Mouse (Mus musculus): ENCODE results near the gene Sytl3.

DNA sequence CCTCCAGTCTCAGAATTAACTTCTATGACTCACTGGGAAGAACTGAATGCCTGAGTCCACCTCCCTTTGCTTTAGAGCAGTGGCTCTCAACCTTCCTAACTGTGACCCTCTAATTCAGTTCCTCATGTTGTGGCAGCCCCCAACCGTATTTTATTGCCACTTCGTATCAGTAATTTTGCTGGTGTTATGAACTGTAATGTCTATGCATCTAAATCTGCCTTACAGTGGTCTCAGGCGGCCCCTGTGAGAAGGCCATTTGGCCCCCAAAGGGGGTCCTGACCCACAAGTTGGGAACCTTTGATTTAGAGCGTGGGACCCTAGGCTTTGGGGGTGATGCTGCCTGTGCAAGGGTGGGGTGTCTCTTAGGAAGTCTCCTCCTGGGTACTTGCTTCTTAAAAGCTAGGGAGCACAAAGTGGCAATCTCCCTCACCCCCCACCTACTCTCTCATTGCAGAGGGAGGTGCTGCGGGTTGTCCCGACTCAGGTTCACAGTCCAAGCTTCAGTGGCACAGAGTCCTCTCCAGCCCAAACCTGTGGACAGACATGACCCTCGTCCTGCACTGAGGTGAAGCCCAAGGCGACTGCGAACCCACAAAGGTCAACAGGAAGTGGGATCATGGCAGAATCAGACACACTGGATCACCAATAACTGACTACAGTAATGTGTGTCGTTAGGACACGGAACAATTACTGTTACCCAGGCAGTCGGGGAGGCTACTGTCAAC lies 78.5 kb downstream of the Sytl3 start:
- TF ChIP-seq CTCF (IDR thresholded peaks at IDR 0.05; ENCODE audit: borderline replicate concordance, extremely low read depth, insufficient read depth, insufficient read length) (no peak), POLR2A (IDR thresholded peaks at IDR 0.05; ENCODE audit: borderline replicate concordance, extremely low read depth, insufficient read depth, insufficient read length, poor library complexity, severe bottlenecking) (no peak)

All from brain, embryonic 14.5 days (tissue).